Mouse (Mus musculus) lung, postnatal 36 days (tissue): ENCODE results near the gene Abhd11.
"Not testable (repeated sequence)": the region's sequence is repeated elsewhere in the genome, so short reads cannot be mapped to it uniquely, and the experiment has no call there.

Experiments used
- DNase-seq: peaks from one replicate; pipeline ENCODE4 v3.0.0; 2022; ENCODE audit warnings: mixed read lengths

Abhd11 gene

DNA sequence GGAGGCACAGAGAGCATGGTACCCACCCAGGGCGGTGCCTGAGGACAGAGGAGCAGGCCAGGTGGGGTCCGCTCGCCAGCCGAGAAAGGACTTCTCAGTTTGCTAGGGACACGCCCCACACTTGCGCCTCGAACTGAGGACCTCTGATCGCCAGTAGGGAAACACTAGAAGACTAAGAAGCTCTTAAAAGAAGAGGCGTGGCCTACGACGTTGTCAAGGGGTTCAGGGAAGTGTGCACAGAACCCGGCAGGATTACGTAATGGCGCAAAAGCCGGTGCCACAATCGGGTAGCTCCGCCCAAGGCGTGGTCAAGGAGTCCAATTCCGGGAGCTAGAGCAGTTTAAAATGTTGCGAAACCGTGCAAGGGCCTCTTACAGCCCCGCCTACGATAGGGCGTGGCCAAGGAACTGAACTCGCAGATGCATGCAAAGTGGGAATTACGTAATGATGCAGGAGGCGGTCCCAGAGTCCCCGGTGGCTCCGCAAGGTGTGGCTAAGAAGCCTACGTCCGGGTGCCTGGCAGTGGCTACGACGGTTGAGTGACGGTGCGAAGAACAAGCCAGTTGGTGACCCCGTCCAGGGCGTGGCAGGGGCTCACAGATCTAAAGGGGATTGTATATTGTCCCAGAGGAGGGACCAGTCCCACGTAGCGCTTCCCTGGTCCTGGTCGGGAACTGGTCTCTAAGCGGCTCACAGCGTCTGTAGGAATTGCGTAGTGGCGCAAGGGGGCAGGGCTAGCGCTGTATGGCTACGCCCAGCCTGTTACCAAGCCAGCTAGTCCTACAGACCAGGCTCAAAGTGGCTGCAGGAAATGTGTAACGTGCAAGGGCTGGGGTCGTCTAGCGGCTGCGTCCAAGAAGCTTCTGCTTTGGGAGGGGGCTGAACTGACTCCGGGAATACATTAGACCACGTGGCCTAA lies at the start of gene Abhd11:
TSS of gene Abhd11 (plus strand) at position 482 of the 919 bp plus-strand sequence.
- DNase-seq, result peak; percentile 100

- DNase-seq, result no peak
Observed at GRCm38 (mm10) chr5:134960430-134960829, 48.5 kb upstream of the Abhd11 start.

DNA sequence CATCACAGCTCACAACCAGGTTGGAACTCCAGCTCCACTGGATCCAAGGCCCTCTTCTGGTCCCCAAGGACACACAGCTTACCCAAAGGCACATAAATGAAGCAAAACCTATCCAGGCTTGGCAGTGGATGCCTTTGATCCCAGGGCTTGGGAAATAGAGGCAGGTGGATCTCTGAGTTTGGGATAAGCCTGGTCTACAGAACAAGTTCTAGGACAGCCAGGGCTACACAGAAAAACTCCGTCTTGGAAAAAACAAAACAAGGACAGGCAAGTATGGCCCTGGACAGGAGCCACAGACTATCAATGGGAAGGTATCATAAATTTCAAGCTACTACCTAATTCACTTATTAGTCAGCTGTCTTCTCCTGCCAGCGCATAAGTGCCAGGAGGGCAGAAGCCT lies 47.4 kb upstream of the Abhd11 start:
- DNase-seq, result no peak

DNA sequence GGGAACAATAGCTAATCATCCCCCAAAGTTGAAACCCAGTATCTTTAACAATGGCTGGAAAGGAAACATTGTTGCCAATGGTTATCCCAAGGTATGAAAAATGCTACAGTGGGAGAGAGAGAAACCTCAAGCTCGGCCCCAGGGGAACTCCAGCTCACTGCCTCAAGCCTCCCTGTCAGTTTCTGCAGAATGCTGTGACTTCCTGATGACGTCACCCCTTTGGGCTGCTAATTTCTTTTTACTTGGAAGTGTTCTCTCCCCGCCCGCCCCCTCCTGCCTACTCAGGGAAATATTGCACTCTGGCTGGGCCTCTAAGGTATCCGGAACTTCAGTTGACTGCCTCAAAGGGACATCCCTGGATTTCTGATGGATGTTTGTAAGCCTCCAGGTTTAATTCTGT lies 45.4 kb upstream of the Abhd11 start:
- DNase-seq, result peak; percentile 81

GRCm38 (mm10) chr5:134964655-134965054 lies 44.3 kb upstream of the Abhd11 start:
- DNase-seq, result not testable (repeated sequence)

DNA sequence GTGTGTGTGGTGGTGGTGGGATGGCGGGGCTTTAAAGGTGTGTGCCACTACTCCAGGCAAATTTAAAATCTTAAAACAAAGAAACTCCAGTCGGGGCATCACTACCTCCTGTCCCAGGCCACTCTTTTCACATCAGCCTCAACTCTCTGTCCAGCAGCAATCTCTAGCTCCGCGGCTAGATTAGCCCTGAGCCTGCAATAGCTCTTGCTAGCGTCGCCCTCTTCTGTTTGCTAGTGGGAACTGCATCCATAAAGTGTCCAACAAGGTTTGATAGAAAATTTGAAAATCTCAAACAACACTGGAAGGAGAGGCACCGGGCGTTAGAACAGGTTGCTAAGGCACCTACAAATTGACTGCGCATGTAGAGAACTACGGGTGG lies 43.5 kb upstream of the Abhd11 start:
- peak; percentile 91 for DNase-seq

- DNase-seq, result peak; percentile 83
Observed at GRCm38 (mm10) chr5:134965852-134966821, 42.8 kb upstream of the Abhd11 start.

- no peak for DNase-seq
Observed at GRCm38 (mm10) chr5:134967164-134967944, 41.6 kb upstream of the Abhd11 start.

GRCm38 (mm10) chr5:134970671-134971070 lies 38.3 kb upstream of the Abhd11 start:
- DNase-seq, result peak; percentile 59

DNA sequence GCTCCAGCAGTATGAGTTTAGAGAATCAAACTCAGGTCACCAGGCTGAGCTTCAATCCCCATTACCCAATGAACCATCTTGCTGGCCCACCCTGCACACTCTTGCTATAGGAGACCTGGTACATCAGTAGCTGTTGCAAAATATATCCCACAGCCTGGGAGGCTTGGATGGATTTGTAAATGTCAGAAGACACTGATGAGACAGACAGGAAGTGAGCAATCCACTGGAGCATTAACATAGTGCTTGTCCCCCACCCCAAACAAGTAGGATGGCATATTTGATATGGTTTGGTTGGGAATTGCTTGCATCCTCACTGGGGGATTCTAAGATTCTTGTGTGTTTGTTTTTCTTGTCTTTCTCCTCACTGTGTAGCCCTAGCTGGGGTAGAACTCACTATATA lies 35.9 kb upstream of the Abhd11 start:
- DNase-seq, result no peak

GRCm38 (mm10) chr5:134973526-134973925 lies 35.4 kb upstream of the Abhd11 start:
- DNase-seq, result peak; percentile 57

GRCm38 (mm10) chr5:134974294-134974693 lies 34.7 kb upstream of the Abhd11 start:
- peak; percentile 66 for DNase-seq

GRCm38 (mm10) chr5:134974921-134975320 lies 34.0 kb upstream of the Abhd11 start:
- DNase-seq, result no peak

DNA sequence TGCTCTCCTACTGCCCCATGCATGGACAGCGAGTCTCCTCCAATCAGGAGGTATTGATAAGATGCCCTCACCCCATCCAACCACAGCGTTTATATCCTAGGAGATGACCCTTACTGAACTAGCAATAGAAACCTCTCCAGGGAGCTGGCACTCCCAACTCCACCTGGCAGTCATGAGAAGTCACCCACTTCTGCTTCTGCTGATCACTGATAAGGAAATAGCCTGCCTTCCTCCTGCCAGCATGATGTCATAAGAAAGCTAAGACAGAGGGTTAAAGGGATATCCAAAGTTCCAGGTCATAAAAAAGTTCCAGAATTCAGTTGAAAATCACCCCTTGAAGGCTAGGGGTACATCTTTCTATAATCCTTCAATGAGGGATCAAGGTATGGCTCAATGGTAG lies 32.8 kb upstream of the Abhd11 start:
- no peak for DNase-seq

DNA sequence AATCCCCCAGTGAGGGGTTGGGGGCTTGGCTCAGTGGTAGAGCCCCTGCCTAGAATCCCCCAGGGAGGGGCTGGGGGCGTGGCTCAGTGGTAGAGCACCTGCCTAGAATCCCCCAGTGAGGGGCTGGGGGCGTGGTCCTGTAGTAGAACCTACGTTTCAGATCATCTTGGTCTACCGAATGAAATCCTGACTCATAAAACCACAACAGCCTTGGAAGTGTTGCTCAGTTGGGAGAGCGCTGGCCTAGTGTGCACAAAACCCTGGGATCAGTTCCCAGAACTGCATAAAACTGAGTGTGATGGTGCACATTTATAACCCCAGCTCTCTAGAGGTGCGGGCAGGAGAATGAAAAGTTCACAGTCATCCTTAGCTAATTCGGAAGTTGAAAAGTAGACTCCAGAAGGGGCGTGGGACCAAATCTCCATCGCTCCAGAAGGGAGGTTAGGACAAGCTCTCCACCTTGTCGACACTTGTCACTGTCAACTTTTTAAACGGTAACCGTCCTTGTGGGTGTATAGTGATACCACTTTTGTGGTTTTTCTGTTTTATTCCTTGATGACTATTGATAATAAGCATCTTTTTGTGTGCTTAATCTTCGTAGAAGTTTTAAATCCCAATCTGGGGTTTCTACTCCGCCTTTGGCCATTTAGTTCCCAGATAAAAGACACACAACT lies 32.2 kb upstream of the Abhd11 start:
- DNase-seq, result no peak

GRCm38 (mm10) chr5:134977837-134978236 lies 31.1 kb upstream of the Abhd11 start:
- DNase-seq, result no peak

DNA sequence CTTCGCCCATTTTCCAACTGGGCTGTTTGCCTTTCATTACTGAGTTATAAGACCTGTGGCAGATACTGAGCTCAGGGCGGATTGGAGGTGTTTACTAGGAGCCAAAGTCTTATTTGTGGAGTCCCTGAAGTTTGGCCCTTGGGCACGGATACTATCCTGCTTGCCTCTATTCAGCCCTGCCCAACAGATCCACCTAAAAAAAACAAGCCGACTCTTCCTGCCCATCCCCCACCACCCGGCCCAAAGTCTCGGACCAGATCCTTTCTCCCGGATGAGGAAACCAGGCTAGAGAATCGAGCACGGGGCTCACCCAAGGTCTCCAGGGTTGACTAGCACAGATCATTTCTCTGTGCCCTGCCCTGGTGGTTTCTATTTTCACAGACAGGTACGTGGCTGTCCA lies 27.8 kb upstream of the Abhd11 start:
- no peak for DNase-seq

DNA sequence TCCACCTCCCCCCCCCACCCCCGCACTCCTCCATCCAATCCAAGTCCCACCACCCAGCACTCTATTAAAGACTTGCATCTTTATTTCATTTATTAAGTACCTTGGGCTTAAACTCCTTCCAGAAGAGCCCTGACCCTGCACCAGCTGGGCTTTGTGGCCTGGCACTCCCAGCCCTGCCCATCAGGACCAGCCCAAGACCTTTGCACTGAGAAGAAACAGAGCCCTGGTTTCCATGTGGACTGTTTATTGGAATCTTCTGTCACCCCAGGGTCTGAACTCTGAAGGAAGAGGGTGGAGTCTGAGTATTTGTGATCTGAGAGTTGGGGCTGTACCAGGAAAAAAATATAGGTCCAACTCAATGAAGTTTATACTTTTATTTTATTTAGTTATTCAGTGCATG lies 25.8 kb upstream of the Abhd11 start:
- DNase-seq, result no peak

- DNase-seq, result no peak
Observed at GRCm38 (mm10) chr5:134983771-134984170, 25.2 kb upstream of the Abhd11 start.

- peak; percentile 92 for DNase-seq
Observed at GRCm38 (mm10) chr5:134985633-134986297, 23.2 kb upstream of the Abhd11 start, which contains the start of gene Cldn3. Cldn3 (plus strand) TSS chr5:134986214.
